Mouse (Mus musculus): ENCODE data around the gene Pcca. TPM values are rescaled to one million over a fixed set of nuclear protein-coding genes. Genes with fewer than 3 reads are reported as not detected.
A peak's percentile ranks its signal among the peaks of the same experiment; 100 is the strongest.

Pcca gene
- total and polyA plus RNA-seq, 2 experiments from 2014 or later, result 13.4 to 39.1 TPM

DNA sequence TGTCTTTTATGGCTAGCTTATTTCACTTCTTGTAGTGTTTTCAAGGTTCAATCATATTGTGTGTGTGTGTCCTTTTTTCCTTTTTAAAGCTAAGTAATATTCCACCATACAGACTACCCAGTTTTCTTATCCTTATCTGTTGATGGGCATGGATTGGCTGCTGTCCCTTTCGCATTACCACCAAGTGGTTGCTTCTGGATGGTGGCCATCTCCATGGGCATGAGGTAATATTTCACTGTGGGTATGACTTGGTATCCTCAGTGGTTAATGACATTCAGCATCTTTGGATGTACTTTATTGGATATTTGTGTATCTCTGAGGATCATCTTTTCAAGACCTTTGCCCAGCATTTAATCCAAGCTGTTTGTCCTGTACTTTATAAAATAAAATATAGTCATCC is 362.0 kb downstream of the Pcca start:
- WGBS, result 90% methylated on average over 1 of the region's 1 CpGs
- TF ChIP-seq CTCF (IDR thresholded peaks at IDR 0.05; ENCODE audit: low read depth), result no peak
- ATAC-seq, result no peak

DNA sequence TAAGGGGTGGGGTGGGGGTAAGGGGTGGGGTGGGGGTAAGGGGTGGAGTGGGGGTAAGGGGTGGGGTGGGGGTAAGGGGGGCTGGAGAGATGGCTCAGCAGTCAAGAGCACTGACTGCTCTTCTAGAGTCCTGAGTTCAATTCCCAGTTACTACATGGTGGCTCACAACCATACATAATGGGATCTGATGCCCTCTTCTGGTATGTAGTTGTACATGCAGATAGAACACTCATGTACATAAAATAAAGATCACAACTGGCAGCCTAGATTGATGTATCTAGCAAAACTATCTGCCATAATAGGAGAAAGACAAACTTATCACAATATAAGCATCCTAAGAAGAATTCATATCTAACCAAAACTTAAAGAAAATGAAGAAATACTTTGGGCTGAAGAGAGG is 364.4 kb downstream of the Pcca start:
- Histone ChIP-seq H3K4me2 (ENCODE audit: low read depth, low read length) (no peak overlapping the region), H3K27ac (no peak overlapping the region), H3K36me3 (ENCODE audit: insufficient read depth, low read length) (no peaks in the 10 kb centered on the region), H3K4me3 (ENCODE audit: low read length) (no peak overlapping the region), H3K9ac (replicated peaks; ENCODE audit: low read length) (no peak overlapping the region), H3K9me3 (ENCODE audit: low read length) (no peaks in the 10 kb centered on the region), H3K4me1 (ENCODE audit: insufficient read depth, low read length) (peaks cover 5% of the 10 kb centered on the region; the same call in 1 of the 2 replicates), H3K27me3 (ENCODE audit: insufficient read depth, low read length) (no peaks in the 10 kb centered on the region)
- DNase-seq (ENCODE audit: low spot score) (no peak), ATAC-seq (no peak)
- TF ChIP-seq CTCF (IDR thresholded peaks at IDR 0.05; ENCODE audit: low read depth), result peak; percentile 20; the same call in 1 of the 2 replicates

More for the DNA sequence above, 362.0 kb downstream of the Pcca start:
- no peaks in the 10 kb centered on the region for H3K27me3 ChIP-seq (ENCODE audit: insufficient read depth, low read length)
- no peak overlapping the region for H3K4me3 ChIP-seq (ENCODE audit: low read length)
- 0 out of 2 replicates have a peak, but pooled peaks cover 5% of the 10 kb centered on the region for H3K36me3 ChIP-seq (ENCODE audit: insufficient read depth, low read length)
- DNase-seq (ENCODE audit: low spot score), result no peak
- no peaks in the 10 kb centered on the region for H3K9me3 ChIP-seq (ENCODE audit: low read length)
- no peak overlapping the region for H3K4me2 ChIP-seq (ENCODE audit: low read depth, low read length)
- no peaks in the 10 kb centered on the region for H3K4me1 ChIP-seq (ENCODE audit: insufficient read depth, low read length)
- H3K27ac ChIP-seq, result no peak overlapping the region
- no peak overlapping the region for H3K9ac ChIP-seq (replicated peaks; ENCODE audit: low read length)

DNA sequence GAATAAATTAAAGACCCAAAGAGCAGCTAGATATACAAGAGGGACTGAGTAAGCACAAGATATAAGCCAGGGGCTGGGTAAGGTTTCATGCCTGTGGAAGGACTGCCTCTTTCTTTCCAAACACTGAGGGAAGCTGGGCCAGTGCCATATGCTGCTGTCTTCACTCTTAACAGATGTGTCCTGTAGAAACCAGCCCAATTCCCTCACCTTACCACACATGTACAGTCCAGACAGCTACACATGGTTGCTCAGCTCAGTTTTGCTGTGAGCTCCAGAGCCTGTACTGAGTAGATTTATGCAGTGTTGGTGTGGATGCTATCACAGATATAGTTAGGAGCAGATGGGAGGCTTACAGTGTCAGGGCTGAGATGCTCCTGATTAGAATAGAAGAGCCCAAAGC is 366.6 kb downstream of the Pcca start:
- ATAC-seq (peak; percentile 55; the same call in 1 of the 2 replicates), DNase-seq (ENCODE audit: low spot score) (no peak)
- Histone ChIP-seq H3K36me3 (ENCODE audit: insufficient read depth, low read length) (no peaks in the 10 kb centered on the region), H3K4me3 (ENCODE audit: low read length) (no peak overlapping the region), H3K9ac (replicated peaks; ENCODE audit: low read length) (no peak overlapping the region), H3K27me3 (ENCODE audit: insufficient read depth, low read length) (no peaks in the 10 kb centered on the region), H3K4me1 (ENCODE audit: insufficient read depth, low read length) (peaks cover 5% of the 10 kb centered on the region; the same call in 1 of the 2 replicates), H3K9me3 (ENCODE audit: low read length) (no peaks in the 10 kb centered on the region), H3K4me2 (ENCODE audit: low read depth, low read length) (no peak overlapping the region), H3K27ac (no peak overlapping the region)
- TF ChIP-seq CTCF (IDR thresholded peaks at IDR 0.05; ENCODE audit: low read depth), result no peak

DNA sequence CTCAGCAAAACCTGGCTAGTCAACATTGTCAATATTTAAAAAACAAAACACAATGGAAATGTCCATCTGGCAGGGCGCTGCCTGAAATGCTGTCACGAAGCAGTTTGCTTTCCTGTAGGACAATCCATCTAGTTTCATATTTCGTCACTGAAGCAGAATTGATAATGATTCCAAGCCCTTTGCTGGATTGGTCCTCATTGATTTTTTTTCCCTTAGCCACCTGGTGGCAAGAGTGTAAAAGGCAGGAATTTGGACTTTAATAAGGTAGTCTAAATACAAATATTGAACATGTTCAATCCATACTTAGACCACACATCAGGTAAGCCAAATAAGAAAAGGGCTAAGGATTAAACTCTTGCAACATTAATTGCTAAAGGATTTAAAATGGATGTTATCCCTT is 367.1 kb downstream of the Pcca start:
- no peak for ATAC-seq

DNA sequence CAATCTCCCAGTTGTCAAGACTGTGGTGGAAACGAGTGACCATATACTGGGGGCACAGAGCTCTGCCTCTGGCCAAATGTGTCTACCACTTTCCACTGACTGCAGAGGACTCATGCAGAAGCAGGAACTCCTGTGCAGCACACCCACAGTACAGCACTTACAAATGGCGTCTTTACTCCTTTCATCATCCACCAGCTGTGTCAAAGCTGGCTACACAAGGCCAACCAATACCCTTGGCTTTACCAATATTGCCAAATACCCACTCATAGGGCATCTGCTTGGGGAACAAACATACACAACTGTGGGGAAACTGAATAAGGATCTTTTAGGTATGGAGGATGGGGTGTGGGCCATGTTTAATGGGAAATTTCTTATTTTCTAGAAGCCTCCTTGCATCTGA is 367.6 kb downstream of the Pcca start:
- TF ChIP-seq CTCF (IDR thresholded peaks at IDR 0.05; ENCODE audit: low read depth), result no peak
- ATAC-seq, result no peak
- DNase-seq (ENCODE audit: low spot score), result no peak
- Histone ChIP-seq H3K4me3 (ENCODE audit: low read length) (no peak overlapping the region), H3K4me1 (ENCODE audit: insufficient read depth, low read length) (peaks cover 5% of the 10 kb centered on the region; the same call in 1 of the 2 replicates), H3K27me3 (ENCODE audit: insufficient read depth, low read length) (no peaks in the 10 kb centered on the region), H3K9me3 (ENCODE audit: low read length) (no peaks in the 10 kb centered on the region), H3K9ac (replicated peaks; ENCODE audit: low read length) (no peak overlapping the region), H3K4me2 (ENCODE audit: low read depth, low read length) (no peak overlapping the region), H3K27ac (peak overlapping the region; percentile 20; the same call in 1 of the 2 replicates), H3K36me3 (ENCODE audit: insufficient read depth, low read length) (no peaks in the 10 kb centered on the region)
- 79% methylated on average over 2 of the region's 2 CpGs for WGBS

More for the DNA sequence above, 367.1 kb downstream of the Pcca start:
- Histone ChIP-seq H3K36me3 (ENCODE audit: insufficient read depth, low read length) (no peaks in the 10 kb centered on the region), H3K9me3 (ENCODE audit: low read length) (no peaks in the 10 kb centered on the region), H3K27ac (no peak overlapping the region), H3K4me2 (ENCODE audit: low read depth, low read length) (no peak overlapping the region), H3K4me1 (ENCODE audit: insufficient read depth, low read length) (peaks cover 5% of the 10 kb centered on the region; the same call in 1 of the 2 replicates), H3K27me3 (ENCODE audit: insufficient read depth, low read length) (no peaks in the 10 kb centered on the region), H3K4me3 (ENCODE audit: low read length) (no peak overlapping the region), H3K9ac (replicated peaks; ENCODE audit: low read length) (no peak overlapping the region)
- DNase-seq (ENCODE audit: low spot score), result peak; percentile 27
- peak; percentile 66 for TF ChIP-seq CTCF (IDR thresholded peaks at IDR 0.05; ENCODE audit: low read depth)
- WGBS, result 65% methylated on average over 3 of the region's 3 CpGs

DNA sequence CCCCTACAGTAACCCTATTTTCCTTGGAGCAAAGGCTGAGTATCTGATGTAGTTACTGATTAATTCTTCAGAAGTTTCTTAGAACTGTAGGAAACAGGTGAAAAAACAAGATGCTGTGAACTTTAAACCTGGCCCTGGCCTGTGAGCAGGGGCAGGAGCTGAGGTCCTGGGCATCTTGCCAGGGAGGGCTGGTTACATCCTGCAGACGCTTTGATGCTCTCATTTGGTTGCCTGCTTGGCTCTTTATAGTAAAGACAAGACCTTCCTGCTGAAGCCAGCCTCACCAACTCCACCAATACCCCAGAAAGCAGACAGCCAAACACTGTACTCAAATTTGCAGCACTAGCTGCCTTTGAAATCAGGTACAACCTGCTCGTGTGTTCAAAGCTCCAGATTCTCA is 368.0 kb downstream of the Pcca start:
- Histone ChIP-seq H3K4me1 (ENCODE audit: insufficient read depth, low read length) (peaks cover 5% of the 10 kb centered on the region; the same call in 1 of the 2 replicates), H3K36me3 (ENCODE audit: insufficient read depth, low read length) (no peaks in the 10 kb centered on the region), H3K4me2 (ENCODE audit: low read depth, low read length) (no peak overlapping the region), H3K9me3 (ENCODE audit: low read length) (no peaks in the 10 kb centered on the region), H3K27ac (0 out of 2 replicates have a peak overlapping the region, but pooled peaks have one; percentile 20), H3K9ac (replicated peaks; ENCODE audit: low read length) (no peak overlapping the region), H3K4me3 (ENCODE audit: low read length) (no peak overlapping the region), H3K27me3 (ENCODE audit: insufficient read depth, low read length) (no peaks in the 10 kb centered on the region)
- no peak for TF ChIP-seq CTCF (IDR thresholded peaks at IDR 0.05; ENCODE audit: low read depth)
- DNase-seq (ENCODE audit: low spot score) (peak; percentile 55), ATAC-seq (no peak)
- 51% methylated on average over 2 of the region's 2 CpGs for WGBS

DNA sequence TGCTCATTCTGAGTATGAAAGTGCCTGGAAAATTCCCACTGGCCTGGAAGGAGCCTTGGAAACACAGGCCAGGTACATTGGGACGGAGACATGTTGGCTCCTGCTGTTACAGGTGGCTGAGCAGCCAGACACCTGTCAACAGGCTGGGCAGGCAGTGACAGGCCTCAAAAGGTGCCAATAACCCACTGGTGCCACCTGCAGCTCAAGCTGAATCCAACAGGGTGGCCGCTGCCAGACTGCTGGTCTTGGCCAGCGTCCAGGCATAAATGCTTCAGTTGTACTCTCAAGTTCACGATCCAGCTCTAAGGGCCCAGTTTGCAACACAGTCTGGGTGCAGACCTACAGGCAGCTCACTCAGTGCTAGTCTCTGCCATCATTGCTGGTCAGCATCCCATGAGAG is 368.8 kb downstream of the Pcca start:
- no peaks in the 10 kb centered on the region for H3K36me3 ChIP-seq (ENCODE audit: insufficient read depth, low read length)
- H3K4me1 ChIP-seq (ENCODE audit: insufficient read depth, low read length), result peaks cover 5% of the 10 kb centered on the region; the same call in 1 of the 2 replicates
- H3K9me3 ChIP-seq (ENCODE audit: low read length), result no peaks in the 10 kb centered on the region; the same call in 1 of the 2 replicates
- no peak overlapping the region for H3K4me2 ChIP-seq (ENCODE audit: low read depth, low read length)
- ATAC-seq (peak; percentile 59; the same call in 1 of the 2 replicates), DNase-seq (ENCODE audit: low spot score) (peak; percentile 71)
- H3K4me3 ChIP-seq (ENCODE audit: low read length), result no peak overlapping the region
- 38% methylated on average over 4 of the region's 4 CpGs for WGBS
- H3K9ac ChIP-seq (replicated peaks; ENCODE audit: low read length), result no peak overlapping the region
- H3K27ac ChIP-seq, result no peak overlapping the region; the same call in 1 of the 2 replicates
- no peaks in the 10 kb centered on the region for H3K27me3 ChIP-seq (ENCODE audit: insufficient read depth, low read length)
- TF ChIP-seq CTCF (IDR thresholded peaks at IDR 0.05; ENCODE audit: low read depth), result peak; percentile 63
